Mouse (Mus musculus) NIH3T3 (cell line): ENCODE measurements around the gene Kif3a.
A peak's percentile ranks its signal among the peaks of the same experiment; 100 is the strongest.
"Not testable (repeated sequence)": the region's sequence is repeated elsewhere in the genome, so short reads cannot be mapped to it uniquely, and the experiment has no call there.

ENCODE experiments used
- DNase-seq: peaks from one replicate; pipeline ENCODE4 v3.0.0-alpha.2; 2012; ENCODE audit warnings: low read depth

Gene Kif3a

DNA sequence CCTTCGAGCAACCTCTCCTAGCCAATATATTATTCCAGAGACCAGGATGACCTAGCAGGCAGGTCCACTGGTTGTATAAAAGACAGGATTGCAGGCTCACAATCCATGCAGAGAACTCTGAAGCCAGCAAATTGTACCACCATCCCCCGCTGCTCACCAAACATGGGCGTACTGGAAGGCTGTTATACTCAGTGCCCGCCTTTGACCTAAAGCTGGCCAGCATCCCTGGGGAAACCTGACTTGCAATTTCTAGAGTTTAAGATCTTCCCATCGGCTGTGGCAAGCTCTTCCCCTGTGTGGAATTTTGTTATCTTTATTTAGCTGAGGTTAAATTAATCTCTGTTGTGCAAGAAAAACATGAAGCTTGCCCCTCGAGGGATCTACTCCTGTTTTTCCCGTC, 24.2 kb upstream of the Kif3a start:
- DNase-seq: peak; percentile 67

DNA sequence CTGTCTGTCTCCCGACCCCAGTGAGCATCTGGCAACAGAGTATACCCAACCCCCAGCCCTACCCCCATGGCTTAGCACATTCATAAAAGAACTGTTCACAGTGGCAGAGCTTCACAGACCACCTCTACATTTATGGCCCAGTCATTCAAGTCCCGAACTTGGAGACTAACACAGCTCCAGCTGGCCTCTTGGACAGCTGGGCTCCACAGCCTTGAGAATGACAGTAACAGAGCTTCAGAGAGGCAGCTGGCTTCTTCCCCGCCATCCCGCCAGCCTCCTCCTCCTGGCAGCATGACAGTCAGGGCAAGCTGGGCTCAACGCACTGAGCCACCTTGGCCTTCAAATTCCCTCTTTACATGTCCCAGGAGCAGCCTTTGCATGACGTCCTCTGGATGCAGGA, 20.9 kb upstream of the Kif3a start:
- no peak for DNase-seq

DNA sequence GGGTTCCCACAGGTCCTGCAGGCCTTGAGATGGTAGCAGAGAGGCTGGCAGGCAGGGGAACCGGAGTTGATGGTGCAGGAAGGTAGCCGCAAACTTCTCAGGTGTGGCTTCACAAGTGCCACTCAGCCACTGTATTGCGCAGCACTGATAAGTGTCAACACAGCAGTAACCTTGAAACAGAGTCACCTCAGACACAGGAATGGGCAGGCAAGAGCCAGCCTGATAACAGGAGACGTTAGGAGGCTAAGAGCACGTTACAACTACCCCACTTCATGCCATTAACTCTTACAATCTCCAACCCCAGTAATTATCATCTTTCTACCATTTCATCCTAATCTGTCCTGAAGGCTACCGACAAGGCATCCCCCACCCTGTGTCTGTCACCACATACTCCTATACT, 19.6 kb upstream of the Kif3a start:
- no peak for DNase-seq

DNA sequence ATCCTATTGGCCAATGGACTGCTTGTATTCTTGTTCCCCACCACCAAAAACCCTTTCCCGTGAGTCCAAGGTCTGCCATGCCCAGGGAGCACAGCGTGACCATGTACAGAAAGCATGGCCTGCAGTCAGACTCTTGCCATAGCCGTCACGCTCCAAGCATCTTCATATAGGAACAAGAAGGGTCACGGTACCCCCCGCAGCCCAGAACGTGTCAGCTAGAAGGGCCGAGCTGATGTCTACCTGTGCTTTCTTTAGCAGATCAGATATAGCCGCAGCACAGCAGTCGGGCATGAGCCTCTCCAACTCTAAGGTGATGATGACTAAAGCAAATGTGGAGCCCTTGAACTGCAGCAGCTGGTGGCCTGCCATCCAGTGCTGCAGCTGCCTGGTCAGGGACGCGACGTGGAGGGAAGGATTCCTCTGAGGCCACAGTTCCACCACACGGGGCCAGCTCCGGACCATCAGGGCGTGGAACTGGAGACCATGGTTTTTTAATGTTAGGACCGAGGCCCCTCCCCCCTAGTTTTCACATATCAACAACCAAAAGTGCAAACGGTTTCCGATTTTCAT, 19.1 kb upstream of the Kif3a start:
- no peak for DNase-seq

DNA sequence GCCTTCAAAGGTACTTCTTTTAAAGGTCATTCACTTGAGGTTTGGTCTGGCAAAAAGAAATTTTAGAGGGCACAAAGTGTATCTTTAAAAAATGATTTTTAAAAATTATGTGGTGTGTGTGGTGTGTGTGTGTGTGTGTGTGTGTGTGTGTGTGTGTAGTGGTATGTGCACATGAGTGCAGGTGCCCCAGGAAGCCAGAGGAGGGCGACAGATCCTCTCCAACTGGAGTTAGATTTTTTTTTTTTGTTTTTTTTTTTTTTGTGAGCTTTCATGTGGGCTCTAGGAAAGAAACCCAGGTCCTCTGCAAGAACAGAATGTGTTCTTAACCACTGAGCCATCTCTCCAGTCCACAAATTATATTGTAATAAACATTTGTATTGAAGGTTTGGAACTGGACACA, 16.5 kb upstream of the Kif3a start:
- no peak for DNase-seq

DNA sequence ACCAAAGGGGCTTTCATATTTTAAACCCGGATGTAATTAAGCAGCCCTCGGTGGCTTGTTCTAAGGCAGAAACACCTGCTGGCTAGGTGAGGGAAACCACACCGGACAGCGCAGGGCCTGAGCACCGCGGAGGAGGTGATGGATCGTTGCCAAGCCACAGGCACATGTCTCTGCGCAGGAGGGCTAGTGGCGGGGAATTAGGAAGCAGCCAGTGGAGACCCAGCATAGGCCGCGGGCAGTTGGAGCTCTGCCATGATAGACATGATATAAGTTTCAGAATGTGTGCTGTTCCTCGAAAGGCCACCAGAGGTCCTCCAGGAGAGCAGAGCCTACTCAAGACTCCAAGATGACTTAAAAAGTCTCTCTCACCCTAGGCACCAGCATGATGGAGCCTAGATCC, 15.4 kb upstream of the Kif3a start:
- peak; percentile 34 for DNase-seq

DNA sequence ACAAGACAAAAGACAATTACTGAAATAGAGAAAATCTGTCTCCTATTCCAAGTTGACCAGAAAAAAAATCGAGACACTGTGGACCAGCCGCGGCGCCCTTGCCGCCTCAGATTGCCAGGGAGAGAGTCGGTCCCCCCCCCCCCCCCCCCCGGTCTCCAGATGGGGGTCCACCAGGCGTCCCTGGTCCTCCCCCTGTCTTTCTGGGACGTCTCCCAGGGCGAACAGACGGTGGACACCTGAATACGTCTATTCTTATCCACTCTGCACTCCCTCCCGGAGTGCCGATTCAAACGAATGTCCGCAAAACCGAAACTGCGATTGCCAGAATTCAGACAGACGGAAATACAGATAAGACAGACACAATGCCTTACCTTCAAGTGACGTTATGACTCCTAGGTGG, 10.7 kb upstream of the Kif3a start:
- not testable (repeated sequence) for DNase-seq

DNA sequence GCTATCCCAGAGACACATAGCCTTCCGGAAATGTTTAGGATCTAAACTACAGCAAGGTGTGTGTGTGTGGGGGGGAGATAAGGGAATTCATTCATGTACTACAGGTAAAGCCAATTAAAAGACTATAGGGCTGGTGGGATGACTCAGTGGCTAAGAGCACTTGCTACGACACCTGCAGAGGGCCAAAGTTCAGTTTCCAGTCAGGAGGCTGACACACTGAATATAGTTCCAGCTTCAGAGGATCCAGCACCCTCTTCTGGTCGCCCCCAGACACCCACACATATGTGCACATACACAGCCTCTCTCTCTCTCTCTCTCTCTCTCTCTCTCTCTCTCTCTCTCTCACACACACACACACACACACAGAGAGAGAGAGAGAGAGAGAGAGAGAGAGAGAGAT, 9.2 kb upstream of the Kif3a start:
- not testable (repeated sequence) for DNase-seq

DNA sequence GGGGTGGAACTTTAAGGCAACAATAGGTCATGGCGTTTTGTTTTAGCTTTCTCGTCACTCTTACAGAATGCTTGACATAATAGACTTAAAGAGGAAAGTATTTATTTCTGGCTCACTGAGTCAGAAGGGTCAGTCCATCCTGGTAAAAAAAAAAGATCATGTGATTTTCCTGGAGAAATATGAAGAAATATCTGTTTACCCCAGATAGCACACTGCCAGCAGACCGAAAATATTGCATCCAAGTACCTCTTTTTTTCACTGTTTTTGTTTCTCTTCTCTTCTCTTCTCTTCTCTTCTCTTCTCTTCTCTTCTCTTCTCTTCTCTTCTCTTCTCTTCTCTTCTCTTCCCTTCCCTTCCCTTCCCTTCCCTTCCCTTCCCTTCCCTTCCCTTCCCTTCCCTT, 7.2 kb upstream of the Kif3a start:
- DNase-seq: peak; percentile 46

DNA sequence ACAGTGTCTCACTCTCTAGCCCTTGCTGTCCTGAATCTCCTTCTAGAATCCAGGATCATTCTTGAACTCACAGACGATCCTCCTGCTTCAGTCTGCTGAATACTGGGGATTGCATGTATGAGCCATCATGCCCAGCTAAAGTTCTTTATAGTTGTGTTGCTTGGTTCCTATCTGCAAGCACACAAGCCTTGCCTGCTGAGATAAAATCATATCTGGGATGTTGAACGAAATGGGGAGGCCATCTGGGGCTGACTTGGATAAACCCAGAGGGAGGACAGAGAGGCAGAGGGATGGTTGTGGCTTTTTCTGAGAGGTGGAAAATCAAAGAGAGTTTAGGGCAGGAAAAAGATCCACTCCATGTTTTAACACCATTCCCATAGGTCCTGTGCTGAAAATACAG, 5.2 kb upstream of the Kif3a start:
- DNase-seq: no peak

DNA sequence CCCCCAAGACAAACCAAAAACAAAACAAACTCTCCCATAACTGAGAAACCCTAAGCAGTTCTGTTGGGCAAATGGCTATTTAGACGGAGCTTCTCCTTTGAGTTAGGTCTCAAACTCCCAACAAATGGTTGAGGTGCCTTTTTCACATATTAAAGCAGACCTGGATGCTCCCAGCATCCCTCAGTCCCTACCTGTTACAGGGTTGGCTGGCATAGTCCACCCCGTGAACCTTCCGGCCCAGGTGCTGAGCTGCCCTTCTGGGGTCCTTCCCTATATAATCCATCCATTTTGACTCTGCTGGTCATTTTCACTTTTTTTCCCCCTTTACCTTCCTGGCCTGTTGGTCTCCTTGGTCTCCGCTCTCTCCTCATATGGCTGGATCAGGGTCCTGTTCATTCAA, 533 bp upstream of the Kif3a start:
- no peak for DNase-seq

DNA sequence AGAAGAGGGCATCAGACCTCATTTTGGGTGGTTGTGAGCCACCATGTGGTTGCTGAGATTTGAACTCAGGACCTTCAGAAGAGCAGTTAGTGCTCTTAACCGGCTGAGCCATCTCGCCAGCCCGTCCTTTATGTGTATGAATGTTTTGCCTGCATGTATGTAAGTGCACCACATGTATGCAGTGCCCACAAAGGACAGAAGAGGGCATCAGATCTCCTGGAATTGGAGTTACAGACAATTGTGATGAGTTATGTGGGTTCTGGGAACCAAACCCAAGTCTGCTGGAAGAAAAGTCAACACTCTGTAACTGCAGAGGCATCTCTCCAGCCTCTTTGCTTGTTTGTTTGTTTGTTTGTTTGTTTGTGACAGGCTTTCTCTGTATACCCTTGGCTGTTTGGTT, 13.4 kb downstream of the Kif3a start:
- peak; percentile 11 for DNase-seq

DNA sequence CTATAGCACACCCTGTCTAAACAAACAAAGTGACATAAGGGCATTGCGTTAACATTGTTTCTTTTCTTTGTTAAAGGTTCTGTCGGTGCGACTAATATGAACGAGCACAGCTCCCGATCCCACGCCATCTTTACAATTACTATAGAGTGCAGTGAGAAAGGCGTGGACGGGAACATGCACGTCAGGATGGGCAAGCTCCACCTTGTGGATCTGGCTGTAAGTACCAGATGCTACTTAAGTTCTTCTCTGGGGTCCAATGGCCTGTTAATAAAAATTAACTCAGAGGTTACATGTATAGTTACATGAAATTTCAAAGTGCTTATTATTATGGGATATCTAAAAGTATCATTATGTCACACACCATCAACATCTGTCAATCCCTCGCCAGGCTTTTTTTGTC, 16.0 kb downstream of the Kif3a start:
- peak; percentile 19 for DNase-seq

DNA sequence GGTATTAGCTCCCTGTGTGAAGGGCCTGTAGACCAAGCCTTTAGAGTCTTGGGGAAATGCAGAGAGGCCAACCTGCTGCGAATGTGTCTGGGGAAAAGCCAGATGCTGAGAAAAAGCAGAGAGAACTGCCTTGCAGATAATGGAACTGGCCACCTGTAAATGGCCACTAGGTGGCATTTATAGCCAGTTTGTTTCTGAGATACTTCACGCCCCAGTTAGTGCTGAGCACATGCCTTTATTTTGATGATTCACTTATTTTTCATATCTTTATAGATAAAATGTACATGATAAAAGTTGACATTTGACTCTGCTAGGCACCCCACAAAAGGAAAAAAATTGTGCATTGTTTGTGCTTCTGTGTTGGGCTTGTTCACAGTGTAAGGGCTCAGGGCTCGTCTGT, 17.7 kb downstream of the Kif3a start:
- DNase-seq: peak; percentile 69

DNA sequence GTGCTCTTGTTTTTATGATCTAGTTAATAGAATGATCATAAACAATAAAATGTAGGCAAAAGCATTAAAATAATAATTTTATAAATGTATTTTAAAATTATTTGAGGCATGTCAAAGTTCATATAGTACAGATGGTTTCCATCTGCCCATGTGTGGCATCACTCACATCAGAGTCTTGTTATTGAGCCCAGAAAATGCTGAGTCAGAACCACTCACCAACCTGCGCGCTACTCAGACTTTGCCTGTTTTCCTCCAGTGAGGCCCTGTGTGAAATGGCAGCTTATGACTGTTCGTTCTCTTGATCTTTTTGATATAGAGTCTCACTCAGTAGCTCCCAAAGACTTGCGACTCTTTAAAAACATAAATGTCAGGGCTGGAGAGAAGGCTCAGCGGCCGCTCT, 18.3 kb downstream of the Kif3a start:
- peak; percentile 20 for DNase-seq

DNA sequence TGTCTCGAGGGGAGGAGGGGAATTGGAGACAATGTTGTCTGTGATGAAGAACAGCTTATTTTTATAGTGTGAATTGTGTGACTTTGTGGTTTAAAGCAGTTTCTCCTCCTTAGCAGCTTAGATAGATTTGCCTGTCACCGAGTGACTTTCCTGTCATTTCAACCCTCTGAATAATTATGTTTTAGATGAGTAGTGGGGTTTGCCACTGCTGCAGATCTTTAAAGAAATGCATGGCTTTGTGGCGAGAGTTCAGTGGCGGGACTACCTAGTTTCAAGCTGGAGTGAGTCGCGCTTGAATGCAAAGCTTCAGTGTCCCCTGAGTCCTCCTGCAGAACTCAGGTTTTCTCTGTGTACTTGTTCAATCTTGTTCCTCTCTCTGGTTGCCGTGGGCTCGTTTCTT, 21.1 kb downstream of the Kif3a start:
- no peak for DNase-seq

DNA sequence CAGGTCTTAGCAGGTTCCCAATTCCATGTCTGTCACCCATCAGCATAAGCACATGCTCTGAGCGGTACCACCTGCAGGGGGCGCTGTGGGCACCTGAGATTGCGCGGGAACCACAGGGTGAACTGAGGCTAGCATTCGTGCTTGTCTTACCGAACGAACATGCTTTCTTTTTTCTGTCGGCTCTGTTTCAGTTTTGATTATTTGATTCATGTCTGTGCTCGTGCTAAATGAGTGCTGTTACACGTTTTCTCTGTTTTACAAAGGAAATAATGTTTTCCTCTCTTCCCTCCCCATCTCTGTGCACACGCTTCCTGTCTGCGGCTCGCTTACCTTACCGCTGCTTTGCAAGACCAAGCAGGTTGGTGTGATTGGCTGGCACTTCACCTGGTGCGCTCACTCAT, 23.2 kb downstream of the Kif3a start:
- peak; percentile 55 for DNase-seq

DNA sequence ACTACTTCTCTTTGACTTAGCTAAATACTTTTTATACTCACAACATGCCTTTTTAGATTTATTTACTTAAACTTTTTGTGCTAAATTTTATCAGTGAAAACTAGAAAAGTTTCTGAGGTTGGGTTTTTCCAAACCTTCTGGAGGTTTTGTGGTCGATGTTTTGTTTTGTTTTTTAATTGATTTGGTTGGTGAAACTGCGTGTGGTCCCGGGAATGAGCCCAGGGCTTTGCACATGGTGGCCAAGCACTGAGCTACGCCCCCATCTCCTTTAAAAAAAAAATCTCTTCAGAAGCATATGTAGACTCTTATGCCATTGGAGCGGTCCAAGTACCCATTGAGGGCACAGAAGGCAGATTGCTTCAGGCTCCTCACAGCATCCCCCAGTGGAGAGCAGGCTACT, 23.9 kb downstream of the Kif3a start:
- DNase-seq: no peak

DNA sequence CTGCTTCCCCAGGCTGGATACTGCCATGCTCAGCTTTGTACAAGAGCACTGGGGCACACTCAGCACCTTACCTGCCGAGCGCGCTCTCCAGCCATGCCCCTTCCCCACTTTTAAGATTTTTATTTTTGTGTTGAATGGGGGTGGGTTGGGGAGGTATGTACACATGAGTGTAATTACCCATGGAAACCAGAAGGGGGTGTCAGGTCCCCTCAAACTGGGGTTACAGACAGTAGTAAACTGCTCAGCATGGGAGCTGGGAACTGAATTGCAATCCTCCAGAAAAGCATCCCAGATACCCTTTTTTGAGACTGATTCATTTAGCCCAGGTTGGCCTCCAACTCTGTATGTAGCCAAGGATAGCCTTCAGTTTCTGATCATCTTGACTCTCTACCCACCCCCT, 37.8 kb downstream of the Kif3a start:
- peak; percentile 11 for DNase-seq

DNA sequence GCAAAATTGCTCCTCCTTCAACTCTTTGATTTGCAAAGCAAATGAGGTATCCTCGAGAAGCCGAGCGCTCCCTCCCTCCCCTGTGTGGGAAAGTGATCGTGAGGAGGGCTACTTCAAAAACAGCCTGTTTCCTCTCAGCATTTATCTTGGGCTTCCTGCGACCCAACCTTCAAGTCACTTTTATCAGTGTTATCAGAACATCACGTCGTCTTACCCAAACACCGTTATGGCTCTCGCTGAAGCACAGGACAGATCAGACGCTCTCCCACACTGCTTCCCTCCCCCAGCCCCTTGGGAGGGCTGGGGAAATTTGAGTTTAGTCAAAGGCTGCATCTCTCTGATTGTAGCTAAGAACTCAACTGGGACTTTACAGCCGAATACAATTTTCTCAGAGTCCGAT, 38.4 kb downstream of the Kif3a start:
- DNase-seq: no peak

DNA sequence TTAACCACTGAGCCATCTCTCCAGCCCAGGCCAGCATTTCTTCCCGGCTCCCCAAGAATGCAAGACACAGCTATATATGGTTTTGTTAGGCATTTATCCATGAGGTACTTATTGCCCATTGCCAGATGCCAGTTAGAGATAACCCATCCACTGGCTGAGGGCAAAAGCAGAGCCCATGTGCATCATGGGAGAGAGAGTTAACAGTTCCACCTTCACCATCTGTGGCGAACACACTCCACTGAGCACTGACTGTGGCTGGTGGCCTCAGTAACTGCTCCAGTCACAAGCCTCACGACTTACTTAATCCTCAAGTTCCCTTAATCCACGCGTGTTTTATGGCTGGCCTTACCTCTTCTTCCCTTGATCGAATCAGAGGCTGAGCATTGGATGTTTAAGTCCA, 42.1 kb downstream of the Kif3a start:
- DNase-seq: no peak

DNA sequence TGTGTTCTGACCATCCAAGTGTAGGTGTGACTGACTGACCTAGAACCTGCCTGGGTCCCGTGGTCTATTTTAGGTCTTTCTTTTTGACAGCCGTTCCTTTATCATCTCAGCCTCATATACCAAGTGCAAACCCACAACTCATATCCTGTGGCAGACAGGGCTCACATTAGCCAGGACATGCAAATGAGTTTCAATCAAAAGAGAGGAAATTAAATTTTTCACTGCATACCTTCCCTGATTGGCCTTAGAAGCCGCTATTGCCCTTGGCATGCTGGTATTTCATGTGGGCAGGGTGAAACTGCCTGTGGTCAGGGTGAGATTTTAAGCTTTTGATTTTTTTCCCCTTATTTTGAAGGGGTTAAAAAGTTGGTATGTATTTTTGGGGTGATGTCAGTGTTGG, 42.5 kb downstream of the Kif3a start:
- no peak for DNase-seq

DNA sequence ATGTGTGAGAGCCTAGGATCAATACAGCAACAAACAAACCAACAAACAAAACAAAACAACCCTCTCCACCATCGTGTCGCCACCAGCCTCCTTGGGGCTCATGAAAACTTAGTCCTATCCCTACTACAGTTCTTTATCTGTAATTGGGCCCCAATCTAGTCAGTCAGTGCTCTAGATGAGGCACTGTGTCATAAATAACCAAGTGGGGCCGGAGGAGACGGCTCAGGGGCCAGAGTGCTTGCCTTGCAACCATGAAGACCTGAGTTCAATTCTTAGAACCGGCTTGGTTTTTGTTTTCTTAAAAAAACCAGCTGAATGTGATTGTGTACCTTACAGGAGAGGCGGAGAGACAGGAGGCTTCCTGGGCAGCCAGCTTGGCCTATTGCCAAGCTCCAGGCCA, 48.0 kb downstream of the Kif3a start:
- no peak for DNase-seq

DNA sequence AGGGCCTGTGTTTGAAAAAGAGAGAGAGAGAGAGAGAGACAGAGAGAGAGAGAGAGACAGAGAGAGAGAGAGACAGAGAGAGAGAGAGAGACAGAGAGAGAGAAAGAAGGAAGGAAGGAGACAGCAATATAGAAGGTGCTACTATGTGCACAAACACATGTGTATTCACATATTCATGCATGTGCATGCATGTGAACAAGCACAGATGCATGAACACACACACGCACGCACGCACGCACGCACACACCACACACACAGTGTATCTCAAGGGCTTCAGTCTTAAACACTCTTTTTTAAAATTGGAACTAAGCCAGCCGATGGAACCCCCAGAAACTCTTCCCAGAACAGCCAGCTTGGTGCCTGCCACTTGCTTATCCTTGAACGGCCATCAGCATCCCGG, 48.4 kb downstream of the Kif3a start:
- DNase-seq: no peak
